Mouse (Mus musculus) forebrain, embryonic 10.5 days (tissue): Measurements from ENCODE around the gene Lgi4. TPM values are rescaled to one million over a fixed set of nuclear protein-coding genes. Genes with fewer than 3 reads are reported as not detected.

ENCODE experiments used
- DNase-seq: peaks from one replicate; pipeline ENCODE4 v3.0.0-alpha.2; 2017; ENCODE audit warnings: low spot score; ENCODE audit errors: extremely low spot score
- H3K27ac ChIP-seq: fragments of 300-500 bp; sonication (generic); 2 replicates; pipeline ENCODE4 v1.5.1; 2016; ENCODE audit warnings: mild to moderate bottlenecking
- H3K27me3 ChIP-seq: fragments of 300-500 bp; sonication (generic); 2 replicates; pipeline ENCODE4 v1.6.1; 2016; ENCODE audit warnings: mild to moderate bottlenecking; ENCODE audit not compliant: poor library complexity, severe bottlenecking
- H3K36me3 ChIP-seq: fragments of 300-500 bp; sonication (generic); replicated peaks from 2 replicates; pipeline ENCODE4 v1.6.1; 2016; ENCODE audit warnings: mild to moderate bottlenecking, moderate library complexity
- H3K4me1 ChIP-seq: fragments of 300-500 bp; sonication (generic); 2 replicates; pipeline ENCODE4 v1.6.1; 2016
- H3K4me3 ChIP-seq: fragments of 300-500 bp; sonication (generic); 2 replicates; pipeline ENCODE4 v1.5.1; 2016; ENCODE audit warnings: mild to moderate bottlenecking, moderate library complexity
- H3K9me3 ChIP-seq: fragments of 300-500 bp; sonication (generic); 2 replicates; pipeline ENCODE4 v1.6.1; 2016; ENCODE audit warnings: mild to moderate bottlenecking, moderate library complexity
- WGBS: fragments of 180-500 bp; shearing (Covaris S2); methylation state at CpG from one replicate; pipeline ENCODE4 v1.1.7; 2016; 5-methylcytosine and 5-hydroxymethylcytosine counted together
- polyA plus RNA-seq: library from polyadenylated mRNA; unstranded; fragments of >200 nt; fragmentation: Nextera tagmentation; extraction: Ambion mirVana; gene quantifications from 2 replicates; pipeline ENCODE4 v1.2.1, GENCODE M21; 2016

The Lgi4 gene
- polyA plus RNA-seq, 1 experiment from 2014 or later: 0.68 TPM

DNA sequence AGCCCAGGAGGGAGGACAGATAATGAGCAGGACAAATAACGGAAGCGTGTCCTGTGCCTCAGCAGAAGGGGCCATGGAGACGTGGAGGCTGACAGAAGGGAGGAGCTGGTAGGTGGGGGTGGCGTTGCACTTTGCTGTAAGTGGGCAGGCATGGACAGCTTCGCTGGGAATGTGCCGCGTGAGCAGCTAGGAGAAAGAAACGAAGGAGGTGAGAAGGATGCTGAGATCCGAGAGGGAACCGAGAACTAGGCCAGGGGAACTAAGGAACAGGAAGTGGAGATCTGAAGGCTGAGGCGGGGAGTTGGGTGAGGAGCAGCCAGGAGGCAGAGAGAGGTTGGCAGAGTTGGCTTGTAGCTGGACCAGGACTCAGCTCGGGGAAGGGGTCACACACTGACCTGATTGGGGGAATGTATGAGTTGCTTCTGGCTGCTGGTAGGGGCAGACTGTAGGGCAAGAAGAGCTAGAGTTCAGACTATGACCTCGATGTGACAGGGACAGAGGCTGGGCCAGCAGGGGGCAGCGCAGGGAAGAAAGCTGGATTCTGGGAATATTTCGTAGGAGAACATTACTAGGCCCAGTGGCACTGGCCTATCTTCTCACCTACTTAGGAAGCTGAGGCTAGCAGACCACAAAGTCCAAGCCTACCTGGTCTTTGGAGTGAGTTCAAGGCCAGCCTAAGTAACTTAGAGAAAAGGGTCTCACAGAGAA is 46.1 kb downstream of the Lgi4 start:
- Histone ChIP-seq H3K36me3 (no peaks in the 10 kb centered on the region), H3K27ac (no peak overlapping the region), H3K9me3 (no peaks in the 10 kb centered on the region; the same call in 1 of the 2 replicates), H3K4me3 (no peak overlapping the region), H3K4me1 (no peaks in the 10 kb centered on the region), H3K27me3 (no peaks in the 10 kb centered on the region)
- peak; percentile 41 for DNase-seq
- 78% methylated on average over 15 of the region's 15 CpGs for WGBS

DNA sequence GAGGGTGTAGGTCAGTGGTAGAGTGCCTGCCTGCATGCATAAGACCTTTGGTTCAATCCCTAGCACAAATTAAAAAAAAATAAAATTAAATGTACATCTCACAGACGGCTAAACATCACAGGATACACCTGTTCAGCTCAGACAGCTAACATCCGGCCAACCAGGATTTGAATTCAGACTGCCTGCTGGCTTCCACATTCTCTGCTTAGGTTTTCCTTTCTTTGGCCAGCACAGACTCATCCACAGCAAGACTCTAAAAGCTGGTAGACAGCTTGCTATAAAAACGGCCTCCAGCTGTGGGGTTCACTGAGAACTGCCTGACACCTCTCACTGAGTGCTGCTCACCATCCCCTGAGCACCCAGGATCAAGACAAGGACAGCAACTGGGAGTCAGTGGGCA is 47.0 kb downstream of the Lgi4 start:
- Histone ChIP-seq H3K4me3 (no peak overlapping the region), H3K36me3 (no peaks in the 10 kb centered on the region), H3K9me3 (no peaks in the 10 kb centered on the region; the same call in 1 of the 2 replicates), H3K4me1 (no peaks in the 10 kb centered on the region), H3K27ac (no peak overlapping the region), H3K27me3 (no peaks in the 10 kb centered on the region)
- DNase-seq: no peak
- 65% methylated on average over 3 of the region's 3 CpGs for WGBS

DNA sequence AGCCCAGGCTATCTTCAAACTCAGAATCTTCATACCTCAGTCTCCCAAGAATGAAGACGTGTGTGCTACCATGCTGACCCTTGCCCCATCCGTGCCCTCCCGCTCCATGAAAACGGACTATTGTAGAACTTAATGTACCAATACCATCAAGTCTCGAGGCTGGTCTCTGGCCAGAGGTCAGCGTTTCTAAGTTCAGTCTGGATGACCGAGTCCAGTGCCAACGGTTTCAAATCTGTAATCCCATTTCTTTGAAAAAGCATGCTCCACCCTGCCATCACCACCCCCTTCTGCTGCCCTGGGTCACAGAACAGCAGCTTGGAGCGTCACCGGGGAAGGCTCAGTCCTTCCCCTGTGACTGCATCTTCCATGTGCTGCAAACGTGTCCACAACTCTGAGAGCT is 48.6 kb downstream of the Lgi4 start:
- H3K4me1 ChIP-seq: peaks cover 14% of the 10 kb centered on the region

DNA sequence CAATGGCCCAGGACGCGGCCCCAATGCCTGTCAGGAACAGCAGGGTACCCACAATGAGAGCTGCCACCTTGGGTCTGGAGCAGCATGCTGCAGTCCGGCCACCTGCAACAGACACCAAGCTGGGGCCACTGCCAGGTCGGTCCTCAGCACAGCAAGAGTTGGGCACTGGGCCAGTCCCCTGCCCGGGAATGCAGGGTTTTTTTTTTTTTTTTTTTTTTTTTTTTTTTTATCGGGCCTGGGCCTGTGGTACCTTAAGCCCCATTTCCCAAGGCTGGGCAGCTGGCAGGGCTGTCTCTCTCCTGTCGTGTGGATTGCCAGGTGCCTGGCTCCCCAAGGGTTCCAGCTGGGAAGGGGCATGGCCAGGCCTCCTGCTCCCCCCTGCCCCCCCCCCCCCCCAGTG is 49.9 kb downstream of the Lgi4 start:
- DNase-seq: no peak
- WGBS: 71% methylated on average over 4 of the region's 7 CpGs
- Histone ChIP-seq H3K27me3 (peaks cover 4% of the 10 kb centered on the region; the same call in 1 of the 2 replicates), H3K4me3 (no peak overlapping the region), H3K9me3 (no peaks in the 10 kb centered on the region; the same call in 1 of the 2 replicates), H3K27ac (no peak overlapping the region), H3K36me3 (no peaks in the 10 kb centered on the region), H3K4me1 (peaks cover 17% of the 10 kb centered on the region)

More for the DNA sequence above, 48.6 kb downstream of the Lgi4 start:
- Histone ChIP-seq H3K36me3 (no peaks in the 10 kb centered on the region), H3K9me3 (no peaks in the 10 kb centered on the region; the same call in 1 of the 2 replicates), H3K27ac (no peak overlapping the region), H3K27me3 (no peaks in the 10 kb centered on the region), H3K4me3 (no peak overlapping the region)
- DNase-seq: no peak
- WGBS: 89% methylated on average over 11 of the region's 11 CpGs

DNA sequence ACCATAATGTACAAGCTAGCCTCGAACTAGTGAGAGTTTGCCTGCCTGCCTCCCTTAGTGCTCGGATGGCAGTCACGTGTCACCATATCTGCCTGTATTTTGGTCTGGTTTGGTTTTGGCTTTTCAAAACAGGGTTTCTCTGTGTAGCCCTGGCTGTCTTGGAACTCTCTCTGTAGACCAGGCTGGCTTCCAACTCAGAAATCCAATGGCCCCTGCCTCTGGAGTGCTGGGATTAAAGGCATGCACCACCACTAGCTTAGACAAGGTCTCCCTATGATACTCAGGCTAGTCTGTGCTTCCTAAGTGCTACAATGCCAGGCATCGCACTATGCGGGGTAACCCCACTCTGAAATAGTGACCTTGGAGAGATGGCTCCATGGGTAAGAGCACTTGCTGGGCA is 50.7 kb downstream of the Lgi4 start:
- H3K4me3 ChIP-seq: no peak overlapping the region
- H3K4me1 ChIP-seq: peaks cover 20% of the 10 kb centered on the region
- peaks cover 11% of the 10 kb centered on the region for H3K27me3 ChIP-seq
- H3K9me3 ChIP-seq: no peaks in the 10 kb centered on the region; the same call in 1 of the 2 replicates
- no peaks in the 10 kb centered on the region for H3K36me3 ChIP-seq
- DNase-seq: no peak
- H3K27ac ChIP-seq: no peak overlapping the region
- 94% methylated on average over 5 of the region's 5 CpGs for WGBS

DNA sequence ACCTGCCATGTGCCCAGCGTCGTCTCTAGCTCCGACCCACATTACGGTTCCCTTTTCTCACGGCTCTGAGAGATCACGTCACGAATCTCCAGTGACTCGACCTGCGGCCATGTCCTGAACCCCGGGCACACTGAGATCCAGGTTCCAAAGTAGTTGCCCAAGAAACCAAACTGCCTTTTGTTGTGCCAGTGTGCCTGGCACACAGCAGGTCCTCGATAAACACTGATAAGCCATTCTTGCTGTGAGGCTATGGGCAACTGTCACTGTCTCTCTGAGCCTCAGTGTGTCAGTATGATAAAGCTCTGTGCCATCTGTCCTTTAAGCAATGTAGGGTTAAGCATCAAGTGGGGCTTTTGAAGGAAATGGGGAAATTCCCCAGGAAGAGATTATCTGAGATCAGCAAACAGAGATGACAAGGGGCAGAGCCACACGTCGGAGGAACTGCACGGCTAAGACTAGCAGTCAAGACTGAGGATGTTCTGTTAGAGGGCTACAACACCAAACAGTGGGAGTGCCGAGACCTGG is 51.8 kb downstream of the Lgi4 start:
- Histone ChIP-seq H3K36me3 (no peaks in the 10 kb centered on the region), H3K27ac (no peak overlapping the region), H3K4me3 (no peak overlapping the region), H3K4me1 (peaks cover 32% of the 10 kb centered on the region), H3K9me3 (no peaks in the 10 kb centered on the region; the same call in 1 of the 2 replicates), H3K27me3 (peaks cover 23% of the 10 kb centered on the region)
- DNase-seq: no peak
- WGBS: 85% methylated on average over 15 of the region's 15 CpGs

DNA sequence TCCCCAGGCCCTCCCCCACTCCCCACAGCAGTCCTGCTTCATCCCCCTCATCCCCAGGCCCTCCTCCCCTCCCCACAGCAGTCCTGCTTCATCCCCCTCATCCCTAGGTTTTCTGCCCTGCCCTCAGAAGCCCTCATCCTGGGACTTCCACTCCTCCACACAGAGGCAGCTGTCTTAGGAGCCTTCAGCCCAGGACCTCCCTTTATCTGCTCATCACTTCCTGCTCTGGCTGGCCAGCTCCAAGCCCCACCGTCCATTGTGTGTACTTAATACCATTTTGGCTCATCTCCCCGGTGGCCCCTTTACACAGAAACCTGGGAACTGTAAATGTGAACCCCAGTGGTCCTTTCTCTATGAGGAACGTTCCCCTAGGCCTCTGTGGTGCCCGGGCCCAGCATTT is 52.9 kb downstream of the Lgi4 start:
- Histone ChIP-seq H3K4me3 (no peak overlapping the region), H3K4me1 (peaks cover 40% of the 10 kb centered on the region), H3K27ac (0 out of 2 replicates have a peak overlapping the region, but pooled peaks have one; percentile 3), H3K9me3 (no peaks in the 10 kb centered on the region; the same call in 1 of the 2 replicates), H3K27me3 (peaks cover 30% of the 10 kb centered on the region), H3K36me3 (no peaks in the 10 kb centered on the region)
- no peak for DNase-seq
- WGBS: 25% methylated on average over 4 of the region's 4 CpGs

DNA sequence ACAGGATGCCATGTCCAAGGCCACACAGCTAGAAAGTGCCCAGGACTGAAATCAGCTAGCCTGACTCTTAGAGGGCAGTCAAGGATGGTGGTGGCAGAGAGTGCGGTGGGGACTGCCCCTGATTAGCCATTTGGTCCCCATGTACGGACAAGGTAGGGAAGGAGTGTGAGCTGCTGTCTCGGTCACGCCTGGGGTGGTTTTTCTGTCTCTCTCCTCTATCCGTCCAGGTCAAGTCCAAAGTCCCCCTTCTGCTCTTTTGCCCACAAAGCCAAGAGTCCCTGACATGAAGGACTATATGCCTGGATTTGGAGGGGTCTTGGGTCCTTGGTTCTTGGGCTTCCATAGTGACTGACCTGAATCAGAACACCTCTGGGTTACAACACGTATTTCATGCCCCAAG is 54.7 kb downstream of the Lgi4 start:
- DNase-seq: no peak
- no peak overlapping the region for H3K27ac ChIP-seq
- H3K4me3 ChIP-seq: no peak overlapping the region
- WGBS: 89% methylated on average over 6 of the region's 6 CpGs
- peaks cover 42% of the 10 kb centered on the region for H3K4me1 ChIP-seq
- no peaks in the 10 kb centered on the region for H3K9me3 ChIP-seq
- no peaks in the 10 kb centered on the region for H3K36me3 ChIP-seq
- peaks cover 32% of the 10 kb centered on the region for H3K27me3 ChIP-seq

DNA sequence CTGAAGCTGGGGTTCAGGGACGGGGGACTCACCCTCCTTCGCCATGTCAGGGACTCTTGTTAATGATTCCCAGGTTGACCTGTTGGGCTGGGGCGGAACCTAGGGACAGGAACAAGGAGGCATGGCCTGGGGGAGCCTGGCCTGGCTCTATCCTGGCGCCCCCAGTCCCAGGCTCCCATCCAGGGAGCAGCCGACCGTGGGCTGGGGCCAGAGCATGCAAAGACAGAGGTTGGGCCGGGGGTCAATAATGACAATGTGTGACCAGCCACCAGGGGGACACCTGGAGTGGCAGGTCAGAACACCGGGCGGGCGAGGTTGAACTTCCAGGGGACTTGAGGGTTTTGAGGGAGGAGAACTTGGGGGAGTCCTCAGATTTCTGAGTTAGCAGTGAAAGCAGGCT is 55.5 kb downstream of the Lgi4 start:
- Histone ChIP-seq H3K4me3 (0 out of 2 replicates have a peak overlapping the region, but pooled peaks have one; percentile 19), H3K36me3 (no peaks in the 10 kb centered on the region), H3K4me1 (peaks cover 42% of the 10 kb centered on the region), H3K27me3 (peaks cover 32% of the 10 kb centered on the region), H3K9me3 (no peaks in the 10 kb centered on the region), H3K27ac (peak overlapping the region; percentile 80; the same call in 1 of the 2 replicates)
- DNase-seq: no peak
- 49% methylated on average over 10 of the region's 10 CpGs for WGBS

DNA sequence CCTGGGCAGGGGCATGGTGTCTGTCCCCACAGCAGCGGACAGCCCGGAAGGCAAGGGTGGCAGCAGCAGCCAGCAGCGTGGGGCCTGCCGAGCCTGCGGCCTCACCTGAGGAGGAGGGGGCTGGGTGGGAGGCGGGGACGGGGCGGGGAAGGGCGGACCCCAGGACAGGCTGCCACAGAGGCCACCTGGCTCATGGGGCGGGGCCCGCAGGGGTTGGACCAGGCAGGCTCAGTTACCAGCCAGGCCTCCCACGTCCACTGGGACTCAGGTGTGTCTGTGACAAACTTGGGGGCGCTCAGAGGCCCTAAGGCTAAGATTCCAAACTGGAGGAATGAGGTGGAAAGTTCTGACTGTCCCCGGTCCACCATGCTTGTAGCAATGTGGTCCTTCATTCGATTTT is 56.0 kb downstream of the Lgi4 start, which contains the start of gene Hpn:
TSS of gene Hpn (minus strand) at position 109 of the 400 bp plus-strand sequence.
- Histone ChIP-seq H3K27ac (peak within 1 kb of the TSS; percentile 80), H3K9me3 (no peaks in the 10 kb centered on the region), H3K36me3 (no peaks in the 10 kb centered on the region), H3K4me1 (peaks cover 42% of the 10 kb centered on the region), H3K4me3 (0 out of 2 replicates have a peak within 1 kb of the TSS, but pooled peaks have one; percentile 19), H3K27me3 (peaks cover 32% of the 10 kb centered on the region)
- no peak for DNase-seq
- WGBS: 12% methylated on average over 15 of the region's 15 CpGs

DNA sequence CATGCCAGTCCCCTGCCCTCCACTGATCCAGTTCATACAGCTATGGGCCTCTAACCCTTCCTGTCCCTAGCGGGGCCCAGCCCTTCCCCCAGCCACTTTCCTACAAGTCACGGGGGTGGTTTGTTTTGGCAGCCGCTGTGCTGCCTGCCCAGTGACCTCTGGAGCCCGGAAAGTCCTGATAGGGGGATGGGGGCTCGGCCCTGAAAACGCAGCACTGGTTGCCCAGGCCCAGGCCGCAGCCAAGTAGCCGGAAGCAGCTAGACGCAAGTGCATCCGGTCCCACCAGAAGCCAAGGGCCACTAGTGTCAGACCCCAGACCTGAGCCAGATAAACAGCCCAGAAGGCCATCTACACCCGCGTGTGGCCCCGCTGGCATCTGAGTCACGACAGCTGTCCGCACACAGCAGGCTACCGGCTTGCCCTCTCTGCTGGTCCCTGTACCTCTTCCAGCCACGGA is 56.5 kb downstream of the Lgi4 start:
- H3K4me1 ChIP-seq: peaks cover 42% of the 10 kb centered on the region
- peak; percentile 40 for DNase-seq
- H3K9me3 ChIP-seq: no peaks in the 10 kb centered on the region
- peaks cover 32% of the 10 kb centered on the region for H3K27me3 ChIP-seq
- peak overlapping the region; percentile 80 for H3K27ac ChIP-seq
- no peaks in the 10 kb centered on the region for H3K36me3 ChIP-seq
- 35% methylated on average over 17 of the region's 17 CpGs for WGBS
- 0 out of 2 replicates have a peak overlapping the region, but pooled peaks have one; percentile 19 for H3K4me3 ChIP-seq

DNA sequence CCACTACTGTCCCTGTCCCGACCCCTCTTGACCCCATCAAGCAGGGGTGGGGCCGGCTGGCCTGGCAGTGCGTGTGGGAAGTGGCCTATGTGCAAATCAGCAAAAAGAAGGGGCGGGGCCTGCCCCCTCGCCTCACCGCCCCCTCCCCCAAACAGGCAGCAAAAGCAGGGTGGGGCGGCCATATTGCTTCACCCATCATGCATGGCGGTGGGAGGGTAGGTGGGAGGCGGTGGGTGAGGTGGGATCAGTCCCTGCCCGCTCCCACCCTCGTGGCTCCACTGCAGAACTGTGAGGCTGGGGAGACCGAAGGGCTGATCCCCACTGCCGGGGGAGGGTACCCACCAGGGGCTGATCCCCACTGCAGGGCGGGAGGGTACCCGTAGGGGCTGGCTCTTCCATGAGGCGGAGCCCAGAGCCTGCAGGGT is 57.6 kb downstream of the Lgi4 start:
- Histone ChIP-seq H3K4me1 (peaks cover 38% of the 10 kb centered on the region), H3K27ac (peak overlapping the region; percentile 52; the same call in 1 of the 2 replicates), H3K36me3 (no peaks in the 10 kb centered on the region), H3K9me3 (no peaks in the 10 kb centered on the region), H3K4me3 (peak overlapping the region; percentile 9), H3K27me3 (peaks cover 32% of the 10 kb centered on the region)
- WGBS: 35% methylated on average over 16 of the region's 16 CpGs
- DNase-seq: no peak

DNA sequence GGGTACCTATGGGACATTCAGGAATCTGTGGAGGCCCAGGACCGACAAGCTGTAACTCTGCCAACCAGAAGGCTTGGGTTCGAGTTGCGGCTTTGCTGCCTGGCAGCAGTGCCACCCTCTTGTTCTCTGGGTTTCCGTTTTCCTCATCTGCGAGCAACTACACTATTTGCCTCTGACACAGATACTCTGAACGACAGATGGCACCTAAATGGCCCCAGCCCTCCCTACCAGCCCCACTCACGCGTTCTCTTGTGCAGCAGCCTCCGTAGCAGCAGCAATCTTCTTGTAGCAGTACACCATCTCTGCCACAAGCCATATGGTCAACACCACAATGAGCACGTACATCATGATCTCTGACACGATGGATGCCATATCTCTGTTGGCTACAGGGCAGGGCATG is 58.3 kb downstream of the Lgi4 start:
- Histone ChIP-seq H3K27ac (no peak overlapping the region), H3K4me3 (no peak overlapping the region), H3K27me3 (peaks cover 32% of the 10 kb centered on the region), H3K9me3 (no peaks in the 10 kb centered on the region), H3K36me3 (no peaks in the 10 kb centered on the region), H3K4me1 (peaks cover 31% of the 10 kb centered on the region)
- DNase-seq: no peak
- 92% methylated on average over 11 of the region's 11 CpGs for WGBS
